In genomic region chr9:66059583-66060307, GRCm38 (mm10) we compare ENCODE assay signal across 8 mouse cellular contexts. TPM values are rescaled to one million over a fixed set of nuclear protein-coding genes. Genes with fewer than 3 reads are reported as not detected.
A peak's percentile ranks its signal among the peaks of the same experiment; 100 is the strongest.
DNase-seq lines count a peak whose midpoint lies in the region; ATAC-seq lines count a peak whose summit lies in the region.

Gene Ppib, plus strand, starts transcription at chr9:66060222.

- H3K36me3 ChIP-seq in hindbrain, embryonic 11.5 days (ENCODE audit: control insufficient read depth, insufficient read depth, low read length), result peaks cover 11% of the 10 kb centered on the region

- peak within 1 kb of the TSS; percentile 90 for H3K9ac ChIP-seq in hindbrain, embryonic 11.5 days (ENCODE audit: low read depth, low read length)

- H3K27me3 ChIP-seq in hindbrain, embryonic 11.5 days (ENCODE audit: control insufficient read depth, insufficient read depth, low read length), result no peaks in the 10 kb centered on the region

- H3K4me2 ChIP-seq in hindbrain, embryonic 11.5 days (replicated peaks; ENCODE audit: low read depth, low read length), result peak within 1 kb of the TSS; percentile 61

- H3K9me3 ChIP-seq in hindbrain, embryonic 11.5 days (ENCODE audit: control insufficient read depth, low read length), result no peaks in the 10 kb centered on the region

- H3K4me3 ChIP-seq in hindbrain, embryonic 11.5 days (ENCODE audit: low read depth, low read length), result peak within 1 kb of the TSS; percentile 80

- ATAC-seq in hindbrain, embryonic 11.5 days (ENCODE audit: low FRiP score), result peak; percentile 96

- H3K4me1 ChIP-seq in hindbrain, embryonic 11.5 days (replicated peaks; ENCODE audit: control insufficient read depth, insufficient read depth, low read length), result peaks cover 4% of the 10 kb centered on the region; the same call in 1 of the 2 replicates

- DNase-seq in Muller cell, postnatal 12 days (ENCODE audit: inconsistent ontology term), result peak; percentile 99
- DNase-seq in cerebellum, adult 9-11 months, result peak; percentile 98
- DNase-seq in frontal cortex, adult 2 months (ENCODE audit: extremely low spot score in 1 of 2, low spot score in 1 of 2), result peak; percentile 96 to 98
- DNase-seq in hindbrain, embryonic 11.5 days (ENCODE audit: low spot score), result peak; percentile 98
- peak; percentile 95 to 98 for DNase-seq in layer of hippocampus, postnatal 10 days (ENCODE audit: low spot score in 2 of 2)
- DNase-seq in lung, postnatal 10 days, result peak; percentile 99
- peak; percentile 98 for DNase-seq in ovary, postnatal 36 days (ENCODE audit: low spot score)
- peak; percentile 96 for DNase-seq in thymus, postnatal 25 days

- H3K27ac ChIP-seq in hindbrain, embryonic 11.5 days (ENCODE audit: low read depth, low read length), result peak within 1 kb of the TSS; percentile 67; the same call in 1 of the 2 replicates

- 1% methylated on average over 50 of the region's 51 CpGs for WGBS in hindbrain, embryonic 11.5 days

RNA-seq across cellular contexts. Expression of gene Ppib, which starts in this region (rescaled TPM):
- polyA plus RNA-seq in frontal cortex, adult 2 months (2012; rRNA removed), result 239 and 279 TPM in 2 replicates
- polyA plus RNA-seq in hindbrain, embryonic 11.5 days (2014; fragmentation: Nextera tagmentation; extraction: Ambion mirVana), result 512 and 515 TPM in 2 replicates
- 100 to 1,000 TPM; 268 to 273 TPM for total RNA-seq in layer of hippocampus, postnatal 10 days (2021)

Comparison
In these comparisons a context has a peak if more than half of its experiments do, and no peak if none do; other contexts are left out.
1. Peak in every context shown above with its lines: DNase-seq, ATAC-seq, H3K4me3 ChIP-seq and H3K27ac ChIP-seq.